Mouse (Mus musculus) forebrain, embryonic 13.5 days (tissue): ENCODE results near the gene Fer. TPM values are rescaled to one million over a fixed set of nuclear protein-coding genes. Genes with fewer than 3 reads are reported as not detected.

Source experiments
- ATAC-seq: fragments of 200-750 bp; cut with Nextera tagmentation; 2 replicates; pipeline ENCODE4 v1.8.0; 2017
- H3K27ac ChIP-seq: fragments of 300-500 bp; sonication (generic); 2 replicates; pipeline ENCODE4 v1.5.1; 2015; ENCODE audit warnings: inconsistent platforms, mild to moderate bottlenecking, moderate library complexity
- H3K27me3 ChIP-seq: fragments of 300-500 bp; sonication (generic); 2 replicates; pipeline ENCODE4 v1.6.1; 2015; ENCODE audit warnings: mild to moderate bottlenecking, inconsistent platforms
- H3K36me3 ChIP-seq: fragments of 300-500 bp; sonication (generic); 2 replicates; pipeline ENCODE4 v1.6.1; 2015; ENCODE audit warnings: mild to moderate bottlenecking, inconsistent platforms; ENCODE audit not compliant: poor library complexity, severe bottlenecking
- H3K4me1 ChIP-seq: fragments of 300-500 bp; sonication (generic); 2 replicates; pipeline ENCODE4 v1.6.1; 2015; ENCODE audit warnings: inconsistent platforms
- H3K4me2 ChIP-seq: fragments of 300-500 bp; sonication (generic); 2 replicates; pipeline ENCODE4 v1.6.1; 2015; ENCODE audit warnings: inconsistent platforms, mild to moderate bottlenecking, moderate library complexity
- H3K4me3 ChIP-seq: fragments of 300-500 bp; sonication (generic); 2 replicates; pipeline ENCODE4 v1.5.1; 2015; ENCODE audit warnings: mild to moderate bottlenecking, inconsistent platforms
- H3K9ac ChIP-seq: fragments of 300-500 bp; sonication (generic); 2 replicates; pipeline ENCODE4 v1.6.1; 2015; ENCODE audit warnings: mild to moderate bottlenecking, inconsistent platforms
- H3K9me3 ChIP-seq: fragments of 300-500 bp; sonication (generic); replicated peaks from 2 replicates; pipeline ENCODE4 v1.6.1; 2016; ENCODE audit warnings: inconsistent platforms
- WGBS: fragments of 180-500 bp; shearing (Covaris S2); methylation state at CpG from one replicate; pipeline ENCODE4 v1.1.7; 2015; 5-methylcytosine and 5-hydroxymethylcytosine counted together
- polyA plus RNA-seq: library from polyadenylated mRNA; unstranded; fragments of >200 nt; fragmentation: Nextera tagmentation; extraction: Ambion mirVana; gene quantifications from 2 replicates; pipeline ENCODE4 v1.2.1, GENCODE M21; 2015

The Fer gene
- polyA plus RNA-seq, 1 experiment from 2014 or later, result 30.0 TPM

- Histone ChIP-seq H3K4me3 (no peak overlapping the region), H3K9ac (no peak overlapping the region), H3K27me3 (no peaks in the 10 kb centered on the region), H3K36me3 (no peaks in the 10 kb centered on the region; the same call in 1 of the 2 replicates), H3K9me3 (no peaks in the 10 kb centered on the region), H3K4me1 (no peaks in the 10 kb centered on the region), H3K27ac (no peak overlapping the region), H3K4me2 (no peak overlapping the region)
- 93% methylated on average over 5 of the region's 5 CpGs for WGBS
- ATAC-seq, result no peak
Observed at GRCm38 (mm10) chr17:64050911-64051310, 188.0 kb downstream of the Fer start.

- no peak for ATAC-seq
- Histone ChIP-seq H3K27ac (no peak overlapping the region), H3K9ac (no peak overlapping the region), H3K4me1 (no peaks in the 10 kb centered on the region), H3K27me3 (no peaks in the 10 kb centered on the region), H3K9me3 (no peaks in the 10 kb centered on the region), H3K36me3 (no peaks in the 10 kb centered on the region), H3K4me2 (no peak overlapping the region), H3K4me3 (no peak overlapping the region)
- 78% methylated on average over 11 of the region's 11 CpGs for WGBS
Observed at GRCm38 (mm10) chr17:64053636-64054035, 190.8 kb downstream of the Fer start.

GRCm38 (mm10) chr17:64060529-64060928 is 197.7 kb downstream of the Fer start:
- Histone ChIP-seq H3K27ac (no peak overlapping the region), H3K4me1 (no peaks in the 10 kb centered on the region), H3K4me2 (no peak overlapping the region), H3K27me3 (no peaks in the 10 kb centered on the region), H3K4me3 (no peak overlapping the region), H3K9ac (no peak overlapping the region), H3K36me3 (no peaks in the 10 kb centered on the region), H3K9me3 (no peaks in the 10 kb centered on the region)
- ATAC-seq, result no peak

- WGBS, result 95% methylated on average over 3 of the region's 3 CpGs
- Histone ChIP-seq H3K27me3 (no peaks in the 10 kb centered on the region), H3K27ac (no peak overlapping the region), H3K36me3 (no peaks in the 10 kb centered on the region), H3K9me3 (no peaks in the 10 kb centered on the region), H3K4me1 (no peaks in the 10 kb centered on the region), H3K9ac (no peak overlapping the region), H3K4me2 (no peak overlapping the region), H3K4me3 (no peak overlapping the region)
- ATAC-seq, result no peak
Observed at GRCm38 (mm10) chr17:64065243-64065642, 202.4 kb downstream of the Fer start.

GRCm38 (mm10) chr17:64077392-64077791 is 214.5 kb downstream of the Fer start:
- H3K36me3 ChIP-seq, result no peaks in the 10 kb centered on the region
- no peaks in the 10 kb centered on the region for H3K4me1 ChIP-seq
- H3K9ac ChIP-seq, result no peak overlapping the region
- no peak overlapping the region for H3K27ac ChIP-seq
- peak; percentile 83 for ATAC-seq
- no peaks in the 10 kb centered on the region for H3K27me3 ChIP-seq
- no peak overlapping the region for H3K4me3 ChIP-seq
- WGBS, result 91% methylated on average over 7 of the region's 7 CpGs
- H3K9me3 ChIP-seq, result no peaks in the 10 kb centered on the region
- no peak overlapping the region for H3K4me2 ChIP-seq

- whole genome bisulfite sequencing, result 91% methylated on average over 5 of the region's 5 CpGs
- H3K4me3 ChIP-seq, result no peak overlapping the region
- no peaks in the 10 kb centered on the region for H3K27me3 ChIP-seq
- H3K9me3 ChIP-seq, result no peaks in the 10 kb centered on the region
- no peak overlapping the region for H3K27ac ChIP-seq
- no peak overlapping the region for H3K4me2 ChIP-seq
- no peak for ATAC-seq
- no peak overlapping the region for H3K9ac ChIP-seq
- no peaks in the 10 kb centered on the region for H3K36me3 ChIP-seq
- no peaks in the 10 kb centered on the region for H3K4me1 ChIP-seq
Observed at GRCm38 (mm10) chr17:64084751-64085150, 221.9 kb downstream of the Fer start.

- H3K9ac ChIP-seq, result no peak overlapping the region
- H3K4me2 ChIP-seq, result no peak overlapping the region
- H3K36me3 ChIP-seq, result 0 out of 2 replicates have a peak, but pooled peaks cover 2% of the 10 kb centered on the region
- no peaks in the 10 kb centered on the region for H3K27me3 ChIP-seq
- no peaks in the 10 kb centered on the region for H3K4me1 ChIP-seq
- ATAC-seq, result no peak
- no peak overlapping the region for H3K4me3 ChIP-seq
- no peaks in the 10 kb centered on the region for H3K9me3 ChIP-seq
- no peak overlapping the region for H3K27ac ChIP-seq
- WGBS, result 86% methylated on average over 2 of the region's 2 CpGs
Observed at GRCm38 (mm10) chr17:64085493-64085892, 222.6 kb downstream of the Fer start.

GRCm38 (mm10) chr17:64086875-64087608 is 224.2 kb downstream of the Fer start:
- H3K4me2 ChIP-seq, result no peak overlapping the region
- 93% methylated on average over 11 of the region's 11 CpGs for WGBS

GRCm38 (mm10) chr17:64087871-64088270 is 225.0 kb downstream of the Fer start:
- 0 out of 2 replicates have a peak, but pooled peaks cover 2% of the 10 kb centered on the region for H3K36me3 ChIP-seq
- no peak overlapping the region for H3K4me2 ChIP-seq
- ATAC-seq, result no peak
- no peaks in the 10 kb centered on the region for H3K9me3 ChIP-seq
- H3K27ac ChIP-seq, result no peak overlapping the region
- H3K9ac ChIP-seq, result no peak overlapping the region
- no peaks in the 10 kb centered on the region for H3K4me1 ChIP-seq
- no peak overlapping the region for H3K4me3 ChIP-seq
- H3K27me3 ChIP-seq, result no peaks in the 10 kb centered on the region
- 93% methylated on average over 3 of the region's 3 CpGs for WGBS

More at GRCm38 (mm10) chr17:64086875-64087608, 224.2 kb downstream of the Fer start:
- H3K4me3 ChIP-seq, result no peak overlapping the region
- no peaks in the 10 kb centered on the region for H3K9me3 ChIP-seq
- H3K27me3 ChIP-seq, result no peaks in the 10 kb centered on the region
- H3K4me1 ChIP-seq, result no peaks in the 10 kb centered on the region
- no peak overlapping the region for H3K9ac ChIP-seq
- no peak for ATAC-seq
- H3K36me3 ChIP-seq, result 0 out of 2 replicates have a peak, but pooled peaks cover 2% of the 10 kb centered on the region
- H3K27ac ChIP-seq, result no peak overlapping the region

GRCm38 (mm10) chr17:64093716-64094115 is 230.9 kb downstream of the Fer start:
- H3K4me3 ChIP-seq, result no peak overlapping the region
- WGBS, result 85% methylated on average over 2 of the region's 2 CpGs
- 0 out of 2 replicates have a peak, but pooled peaks cover 2% of the 10 kb centered on the region for H3K36me3 ChIP-seq
- no peak overlapping the region for H3K4me2 ChIP-seq
- peaks cover 9% of the 10 kb centered on the region; the same call in 1 of the 2 replicates for H3K4me1 ChIP-seq
- no peak for ATAC-seq
- H3K27me3 ChIP-seq, result no peaks in the 10 kb centered on the region
- no peak overlapping the region for H3K9ac ChIP-seq
- no peaks in the 10 kb centered on the region for H3K9me3 ChIP-seq
- no peak overlapping the region for H3K27ac ChIP-seq

GRCm38 (mm10) chr17:64096811-64097210 is 233.9 kb downstream of the Fer start:
- H3K36me3 ChIP-seq, result no peaks in the 10 kb centered on the region
- WGBS, result 91% methylated on average over 3 of the region's 3 CpGs
- H3K9ac ChIP-seq, result no peak overlapping the region
- H3K27me3 ChIP-seq, result no peaks in the 10 kb centered on the region
- H3K4me2 ChIP-seq, result no peak overlapping the region
- no peak for ATAC-seq
- no peaks in the 10 kb centered on the region for H3K9me3 ChIP-seq
- peaks cover 9% of the 10 kb centered on the region; the same call in 1 of the 2 replicates for H3K4me1 ChIP-seq
- no peak overlapping the region for H3K27ac ChIP-seq
- H3K4me3 ChIP-seq, result no peak overlapping the region

- peak; percentile 75 for ATAC-seq
- no peak overlapping the region for H3K4me2 ChIP-seq
- no peaks in the 10 kb centered on the region for H3K9me3 ChIP-seq
- WGBS, result 57% methylated on average over 5 of the region's 5 CpGs
- H3K9ac ChIP-seq, result no peak overlapping the region
- no peak overlapping the region for H3K4me3 ChIP-seq
- no peaks in the 10 kb centered on the region for H3K27me3 ChIP-seq
- H3K4me1 ChIP-seq, result peaks cover 9% of the 10 kb centered on the region; the same call in 1 of the 2 replicates
- H3K36me3 ChIP-seq, result no peaks in the 10 kb centered on the region
- H3K27ac ChIP-seq, result no peak overlapping the region
Observed at GRCm38 (mm10) chr17:64097788-64098359, 235.0 kb downstream of the Fer start.
